Mouse (Mus musculus) spleen, postnatal 4 days (tissue): ENCODE measurements around the gene Pbxip1.

Source experiments
- DNase-seq, 2 experiments: peaks; one replicate each; pipeline ENCODE4 v3.0.0; 2022; ENCODE audit warnings: low spot score in 2 of 2

Gene Pbxip1

DNA sequence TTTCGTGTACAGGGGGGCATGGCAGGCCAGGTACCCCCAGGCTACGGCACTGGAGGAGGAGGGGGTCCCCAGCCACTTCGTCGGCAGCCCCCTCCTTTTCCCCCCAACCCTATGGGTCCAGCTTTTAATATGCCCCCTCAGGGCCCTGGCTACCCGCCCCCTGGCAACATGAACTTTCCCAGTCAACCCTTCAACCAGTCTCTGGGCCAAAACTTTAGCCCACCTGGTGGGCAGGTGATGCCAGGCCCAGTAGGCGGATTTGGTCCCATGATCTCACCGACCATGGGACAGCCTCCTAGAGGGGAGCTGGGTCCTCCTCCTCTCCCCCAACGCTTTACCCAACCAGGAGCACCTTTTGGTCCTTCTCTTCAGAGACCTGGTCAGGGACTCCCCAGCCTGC, 3.9 kb upstream of the Pbxip1 start:
- no peak for DNase-seq

DNA sequence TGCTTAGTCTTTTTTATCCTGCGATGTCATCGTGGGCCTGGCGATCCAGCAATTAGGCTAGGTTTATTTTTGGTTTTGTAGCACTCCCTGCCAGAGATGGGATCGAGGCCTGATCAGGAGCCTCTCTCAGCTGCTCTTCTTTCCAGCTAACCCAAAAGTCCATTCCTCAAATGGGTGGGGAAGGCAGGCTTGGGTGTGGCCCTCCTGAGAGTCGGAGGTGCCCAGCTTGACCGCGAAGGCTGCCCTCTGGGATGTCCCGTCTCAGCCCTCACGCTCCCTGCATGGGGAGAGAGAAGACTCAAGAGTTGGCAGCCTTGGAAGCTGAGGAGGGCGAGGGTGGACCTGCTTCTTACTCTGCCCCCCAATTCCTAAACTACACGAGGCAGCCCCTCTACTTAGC, 2.0 kb upstream of the Pbxip1 start:
- DNase-seq, result no peak

DNA sequence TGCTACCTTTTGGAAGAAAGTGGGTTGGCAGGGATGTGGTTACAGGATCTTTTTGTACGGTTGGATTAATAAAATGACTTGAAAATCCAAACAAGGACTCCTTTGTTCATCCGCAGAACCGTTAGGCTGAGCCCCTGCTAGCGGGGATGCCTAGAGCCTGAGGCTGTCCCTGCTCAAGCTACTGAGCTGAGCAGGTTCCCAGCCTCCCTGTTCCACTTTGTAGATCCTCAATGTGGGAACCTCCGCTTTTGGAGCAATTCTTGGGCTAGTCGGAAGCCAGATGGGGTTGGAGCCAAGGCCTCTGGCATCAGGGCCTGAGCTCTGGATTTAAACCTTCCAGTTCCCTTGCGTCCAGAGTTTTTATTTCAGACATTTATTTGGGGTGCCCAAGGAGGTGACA, 1.5 kb upstream of the Pbxip1 start:
- no peak for DNase-seq

DNA sequence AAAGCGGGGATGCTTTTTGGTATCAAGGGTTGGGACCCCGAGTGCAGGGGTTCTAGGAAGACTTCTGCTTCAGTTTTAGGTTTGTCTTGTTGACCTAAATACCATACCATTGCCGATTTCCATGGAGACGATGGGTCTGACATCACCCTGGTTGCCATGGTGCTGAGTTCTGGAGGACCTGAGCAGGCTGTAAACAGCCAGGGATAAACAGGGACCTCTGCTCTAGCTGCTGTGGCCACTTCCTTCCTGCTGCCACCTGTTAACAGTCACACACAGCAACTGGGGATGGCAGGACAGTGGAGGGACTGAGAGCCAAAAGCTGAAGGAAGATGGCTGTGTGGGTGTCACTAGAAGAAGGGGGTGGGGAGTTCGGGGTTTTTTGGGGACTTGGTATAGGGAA, 763 bp downstream of the Pbxip1 start:
- DNase-seq, result no peak

DNA sequence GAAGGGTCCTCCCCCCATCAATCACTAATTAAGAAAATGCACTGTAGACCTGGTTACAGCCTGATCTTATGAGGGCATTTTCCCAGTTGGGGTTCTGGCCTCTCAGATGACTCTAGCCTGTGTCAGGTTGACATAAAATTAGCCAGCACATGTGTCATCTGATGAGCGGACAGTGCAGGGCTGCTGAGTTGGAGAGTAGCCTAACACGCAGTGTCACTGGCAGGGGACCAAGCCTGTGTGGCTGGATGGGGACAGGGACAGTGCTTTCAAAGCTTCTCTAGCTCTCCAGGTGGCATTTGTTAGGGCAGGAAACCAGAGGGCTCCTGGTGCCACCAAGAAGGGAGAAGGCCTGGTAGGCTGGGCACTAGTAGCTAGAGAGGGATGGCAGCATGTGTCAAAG, 4.2 kb downstream of the Pbxip1 start:
- DNase-seq, result no peak

DNA sequence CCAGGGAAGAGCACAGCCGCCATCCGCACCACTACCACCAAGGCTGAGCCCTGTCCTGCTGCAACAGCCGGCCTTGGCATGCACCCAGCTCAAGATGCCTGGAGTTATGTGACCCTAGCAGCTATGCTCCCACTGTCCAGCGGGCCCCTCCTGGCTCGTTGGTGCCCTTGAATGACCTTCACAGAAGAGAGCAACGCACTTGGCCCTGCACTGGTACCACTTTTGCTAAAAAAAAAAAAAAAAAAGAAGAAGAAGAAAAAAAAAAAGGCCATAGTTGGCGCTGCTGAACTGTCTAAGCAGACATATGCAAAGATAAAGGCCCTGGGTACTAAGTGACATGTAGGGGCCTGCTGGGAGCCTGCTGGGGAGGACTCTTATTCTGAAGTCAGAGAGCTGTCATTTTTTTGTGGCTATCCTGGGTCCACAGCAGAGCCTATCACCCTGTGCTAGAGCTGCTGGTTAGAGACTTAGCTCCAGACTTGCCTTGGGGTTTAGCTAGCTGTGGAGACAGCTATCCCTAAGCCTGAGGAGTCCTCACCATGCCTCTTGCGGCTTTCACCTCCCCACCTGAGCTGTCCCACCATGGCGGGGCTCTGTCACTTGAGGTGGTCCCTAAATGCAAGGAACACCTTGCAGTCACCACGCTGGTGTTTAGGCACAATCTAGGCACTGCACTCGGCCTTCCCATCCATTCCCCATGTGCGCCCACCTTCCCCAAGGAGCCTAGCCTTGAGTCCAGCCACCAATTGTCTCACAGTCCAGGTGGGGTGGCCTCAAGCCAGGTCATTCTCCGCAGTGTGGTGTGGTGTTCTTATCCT, 12.4 kb downstream of the Pbxip1 start:
- DNase-seq, result peak in 1 of 2 experiments; percentile 34

DNA sequence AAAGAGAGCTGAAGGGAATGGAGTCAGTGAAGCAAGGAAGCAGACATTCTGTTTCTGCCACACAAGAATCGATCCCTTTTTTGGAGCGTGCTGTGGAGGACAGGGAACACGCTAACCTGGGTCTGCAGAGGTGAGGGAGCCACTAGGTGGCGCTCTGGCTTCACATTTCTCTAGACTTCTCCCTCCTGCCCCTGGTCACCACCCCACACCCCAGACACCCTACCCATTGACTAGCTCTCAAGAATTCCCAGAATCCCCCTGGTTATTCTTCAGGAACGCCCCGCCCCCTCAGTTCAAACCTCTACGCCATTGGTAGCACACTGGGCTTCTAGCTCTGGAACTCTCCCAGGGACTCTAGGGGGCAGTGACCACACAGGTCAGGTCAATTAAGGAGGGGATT, 13.0 kb downstream of the Pbxip1 start:
- DNase-seq, result peak; percentile 78 to 91

DNA sequence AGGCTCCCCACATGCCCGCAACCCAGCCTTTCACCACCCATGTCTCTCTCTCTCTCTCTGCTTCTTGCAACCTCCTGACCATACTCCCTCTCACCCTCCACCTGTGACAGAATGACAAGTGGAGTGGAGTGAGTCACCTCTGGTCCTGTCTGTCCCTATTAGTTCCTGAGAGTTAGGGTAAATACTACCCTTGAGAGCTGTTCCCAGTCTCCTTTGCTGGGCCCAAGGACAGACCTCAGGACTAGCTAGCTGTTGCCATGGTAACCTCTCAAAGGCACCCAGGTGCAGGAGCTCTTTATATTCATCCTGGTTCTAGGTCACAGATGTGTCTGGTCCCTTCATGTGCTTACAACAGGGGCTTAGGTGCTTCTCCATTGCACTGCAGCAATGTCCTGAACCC, 15.4 kb downstream of the Pbxip1 start:
- DNase-seq, result no peak

DNA sequence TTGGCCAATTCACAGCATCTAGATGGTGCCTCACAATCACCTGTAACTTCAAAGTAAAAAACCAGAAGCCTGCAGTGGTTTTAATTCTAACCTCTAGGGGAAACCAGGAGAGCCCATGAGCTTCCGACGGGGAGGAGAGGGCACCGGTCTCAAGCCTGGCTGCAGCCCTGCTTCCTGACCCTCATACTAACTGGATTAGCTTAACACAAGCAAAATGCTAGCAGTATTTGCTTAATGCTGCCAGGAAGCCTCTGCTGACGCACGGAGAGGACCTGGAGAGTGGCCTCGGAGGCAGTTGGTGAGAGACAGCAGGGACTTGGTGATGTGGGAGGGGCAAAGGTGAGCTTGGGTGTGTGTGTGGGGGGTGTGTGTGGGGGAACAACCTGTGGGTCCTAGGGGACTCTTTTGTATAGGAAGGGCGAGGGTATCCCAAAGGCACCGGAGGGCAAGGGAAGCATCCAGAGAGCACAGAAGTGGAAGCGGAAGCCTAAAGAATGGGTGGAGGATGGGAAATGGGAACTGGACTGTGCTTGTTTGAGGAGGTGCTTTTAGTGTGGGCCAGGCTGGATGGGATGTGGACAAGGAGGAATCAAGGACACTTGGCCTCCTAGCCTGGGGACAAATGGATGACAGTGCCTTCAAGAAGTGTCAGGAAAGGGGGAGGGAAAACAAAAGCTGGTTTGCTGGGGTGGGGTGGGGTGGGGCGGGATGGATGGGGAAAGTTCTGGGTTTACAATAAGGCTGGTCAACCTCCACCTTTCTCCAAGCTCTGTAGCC, 18.1 kb downstream of the Pbxip1 start, which contains the start of gene Pmvk:
Gene Pmvk, plus strand, starts transcription at position 141 of the 777 bp plus-strand sequence.
- no peak for DNase-seq

DNA sequence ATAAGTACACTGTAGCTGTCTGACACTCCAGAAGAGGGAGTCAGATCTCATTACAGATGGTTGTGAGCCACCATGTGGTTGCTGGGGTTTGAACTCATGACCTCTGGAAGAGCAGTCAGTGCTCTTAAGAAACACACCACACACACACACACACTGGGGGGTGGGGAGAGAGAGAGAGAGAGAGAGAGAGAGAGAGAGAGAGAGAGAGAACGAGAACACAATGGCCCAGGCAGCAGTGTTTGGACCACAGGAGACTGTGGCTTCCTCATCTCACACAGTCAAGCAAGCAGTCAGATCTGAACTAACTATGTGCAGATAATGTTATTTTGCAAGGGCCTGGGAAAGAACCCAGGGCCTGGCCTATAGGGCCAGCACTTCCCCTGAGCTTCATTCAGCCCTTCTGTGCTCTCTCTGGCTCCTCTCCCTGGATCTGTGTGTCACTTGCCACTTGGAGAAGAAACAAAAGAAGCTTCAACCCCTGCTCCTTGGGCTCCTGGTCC, 19.3 kb downstream of the Pbxip1 start:
- DNase-seq, result no peak

DNA sequence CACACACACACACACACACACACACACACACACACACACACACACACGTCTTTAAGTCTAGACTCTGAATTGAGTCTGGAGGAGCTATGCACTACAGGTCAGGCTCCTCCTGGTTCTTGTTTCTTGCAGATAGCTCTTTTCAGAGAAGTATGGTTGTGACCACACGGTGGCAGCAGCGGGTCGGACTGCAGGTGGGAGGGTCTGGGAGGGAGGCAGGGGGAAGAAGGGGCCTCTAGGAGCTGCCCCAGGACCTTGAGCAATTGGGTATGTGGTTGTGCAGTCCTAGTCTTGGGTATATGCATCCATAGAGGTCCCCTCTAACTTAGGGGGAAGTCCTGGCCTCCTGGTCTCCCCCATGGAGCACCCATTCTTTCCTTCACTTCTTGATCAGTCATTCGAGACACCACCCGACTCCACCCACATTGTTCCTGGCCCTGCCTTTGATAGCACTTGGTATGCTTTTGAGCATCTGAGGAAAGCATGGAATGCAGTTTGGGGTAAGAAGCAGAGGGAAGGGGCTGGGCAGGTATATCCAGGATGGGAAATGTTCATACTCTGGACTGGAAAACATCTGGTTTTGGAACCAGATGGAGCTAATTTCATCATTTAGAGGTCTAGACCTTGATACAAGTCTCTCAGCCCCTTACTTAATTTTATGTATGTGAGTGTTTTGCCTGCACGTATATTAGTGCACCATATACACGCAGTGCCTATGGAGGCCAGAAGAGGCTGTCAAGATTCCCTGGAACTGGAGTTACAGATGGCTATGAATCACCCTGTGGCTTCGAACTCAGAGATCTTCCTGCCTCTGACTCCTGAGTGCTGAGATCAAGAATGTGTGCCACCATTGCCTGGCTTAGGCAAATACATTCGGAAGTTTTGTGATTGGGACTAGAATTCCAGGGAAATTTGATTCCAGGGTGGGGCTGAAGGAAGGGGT, 20.5 kb downstream of the Pbxip1 start:
- peak; percentile 82 to 94 for DNase-seq

DNA sequence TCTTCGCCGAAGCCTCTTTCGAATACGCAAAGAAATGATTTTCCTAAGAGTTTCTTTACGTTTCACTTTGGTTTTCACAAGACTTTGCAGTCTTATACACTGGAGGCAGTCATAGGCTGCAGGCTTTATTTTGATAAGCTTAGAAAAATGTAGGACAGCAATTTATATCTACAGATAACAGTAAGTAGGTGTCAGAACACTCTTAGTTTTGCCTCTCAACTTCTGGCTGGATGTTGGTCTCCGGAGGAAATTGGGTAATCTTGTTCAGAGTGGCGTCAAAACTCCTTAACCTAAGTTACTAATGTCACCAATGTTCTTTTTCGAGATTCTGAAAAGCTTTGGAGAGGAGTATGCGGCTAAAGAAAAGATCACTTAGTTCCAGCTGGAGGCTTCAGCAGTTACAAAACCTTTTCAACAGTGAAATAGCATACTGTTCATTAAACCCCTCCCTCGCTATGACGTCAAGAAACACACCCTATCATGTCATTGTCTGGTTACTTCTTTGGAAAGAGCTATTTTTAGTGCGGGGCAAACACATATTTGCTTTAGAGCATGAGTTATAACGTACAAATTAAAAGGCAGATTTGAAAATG, 22.0 kb downstream of the Pbxip1 start:
- DNase-seq, result peak; percentile 40 to 52

DNA sequence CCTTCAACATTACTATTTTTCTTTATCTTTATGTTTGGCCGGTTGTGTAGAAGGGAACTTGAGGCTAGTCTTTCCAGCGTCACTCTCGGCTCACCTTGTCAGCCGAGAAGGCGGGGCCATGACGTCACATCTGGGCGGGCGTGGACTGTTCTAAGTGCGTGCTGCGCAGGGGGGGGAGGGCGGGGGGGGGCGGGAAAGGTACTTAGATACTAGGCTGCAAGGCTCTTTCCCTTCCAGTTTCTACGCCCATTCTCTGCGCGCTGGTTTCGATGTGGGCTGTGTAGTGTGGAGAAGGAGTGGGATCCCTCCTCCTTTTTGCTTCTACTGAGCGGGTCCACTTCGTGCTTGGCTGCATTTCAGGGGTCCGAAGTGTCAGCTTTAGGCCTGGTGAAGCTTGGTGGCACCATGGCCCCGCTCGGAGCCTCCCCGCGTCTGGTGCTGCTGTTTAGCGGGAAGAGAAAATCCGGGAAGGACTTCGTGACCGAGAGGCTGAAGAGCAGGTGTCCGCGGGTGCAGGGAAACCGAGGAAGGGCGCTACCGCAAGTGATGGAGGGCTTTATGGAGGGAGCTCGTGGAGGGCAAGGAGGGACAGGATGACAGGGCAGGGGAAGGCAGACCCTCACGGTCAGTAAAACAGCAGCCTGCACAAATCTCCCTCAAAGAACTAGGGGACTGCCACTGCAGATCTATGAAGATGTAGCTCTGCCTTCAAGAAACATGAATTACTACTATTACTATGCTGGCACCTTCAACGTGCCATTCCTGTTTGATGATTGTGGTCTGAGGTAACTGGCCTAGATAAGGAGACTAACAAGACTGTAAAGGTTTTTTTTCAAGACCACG, 22.7 kb downstream of the Pbxip1 start:
- peak; percentile 95 to 98 for DNase-seq

DNA sequence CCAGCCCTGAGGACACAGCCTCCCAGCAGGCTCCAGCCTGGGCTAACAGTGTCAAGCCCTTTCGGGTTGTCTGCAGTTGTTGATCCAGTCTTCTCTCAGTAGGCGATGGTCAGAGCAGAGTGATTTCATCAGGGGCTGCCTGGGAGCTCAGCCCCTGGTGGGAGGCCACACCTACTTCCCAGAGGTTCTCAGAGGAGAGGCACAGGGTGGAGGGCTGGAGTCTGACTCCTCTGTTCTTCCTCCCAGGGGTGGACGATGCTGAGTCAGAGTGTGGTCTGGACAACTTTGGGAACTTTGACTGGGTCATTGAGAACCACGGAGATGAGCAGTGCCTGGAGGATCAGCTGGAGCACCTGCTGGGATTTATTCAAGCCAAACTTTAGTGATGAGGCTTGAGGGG, 31.8 kb downstream of the Pbxip1 start:
- DNase-seq, result no peak

DNA sequence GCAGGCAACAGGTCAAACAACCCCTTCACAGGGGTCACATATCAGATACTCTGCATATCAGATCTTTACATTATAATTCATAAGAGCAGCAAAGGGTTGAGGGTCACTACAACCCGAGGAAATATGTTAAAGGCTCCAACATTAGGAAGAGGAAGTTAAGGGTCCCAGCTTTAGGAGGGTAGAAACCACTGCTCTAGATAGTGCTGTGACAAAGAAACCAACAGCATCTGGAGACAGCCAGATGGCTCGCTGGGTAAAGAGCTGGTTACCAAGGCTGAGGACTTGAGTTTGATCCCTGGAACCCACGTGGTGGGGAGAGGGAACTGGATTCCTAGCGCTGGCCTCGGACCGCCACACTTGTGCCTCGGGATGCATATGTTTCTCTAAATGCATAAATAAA, 35.8 kb downstream of the Pbxip1 start:
- DNase-seq, result no peak

DNA sequence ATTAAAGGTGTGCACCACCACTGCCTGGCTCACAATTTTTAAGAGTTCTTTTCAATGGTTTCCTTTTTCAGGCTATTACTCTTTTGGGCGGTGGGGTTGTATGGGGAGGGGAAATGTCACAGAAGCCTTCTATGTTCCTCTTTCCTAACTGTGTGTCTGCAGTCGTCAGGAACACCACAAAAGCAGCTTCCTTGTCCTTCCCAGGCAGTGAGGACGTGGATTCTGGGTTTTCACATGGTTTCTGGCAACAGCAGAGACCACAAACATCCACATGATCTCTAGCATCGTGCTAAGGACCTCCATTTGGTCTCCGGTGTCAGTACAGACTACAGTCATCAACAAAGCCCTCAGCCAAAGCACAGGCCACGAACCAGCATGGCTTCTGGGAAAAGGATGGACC, 37.3 kb downstream of the Pbxip1 start:
- DNase-seq, result no peak

DNA sequence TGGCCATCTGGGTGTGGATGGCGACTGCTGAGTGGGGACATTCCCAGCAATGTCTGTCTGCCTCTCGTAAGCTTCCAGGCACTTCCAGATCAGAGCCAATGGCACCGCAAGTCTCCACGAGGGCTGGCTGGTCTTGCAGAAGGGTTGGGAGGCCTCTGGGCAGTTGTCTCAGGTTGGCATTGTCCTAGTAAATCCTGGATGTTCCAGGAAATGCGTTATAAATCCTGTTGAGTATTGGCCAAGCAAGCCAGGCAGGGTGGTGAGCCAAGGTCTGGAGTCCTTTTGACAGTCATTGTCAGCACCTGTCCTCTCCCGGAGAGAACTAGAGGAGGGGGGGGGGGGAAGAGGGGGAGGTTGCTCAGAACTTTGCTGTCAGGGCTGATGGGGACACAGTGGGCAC, 42.5 kb downstream of the Pbxip1 start:
- no peak for DNase-seq

DNA sequence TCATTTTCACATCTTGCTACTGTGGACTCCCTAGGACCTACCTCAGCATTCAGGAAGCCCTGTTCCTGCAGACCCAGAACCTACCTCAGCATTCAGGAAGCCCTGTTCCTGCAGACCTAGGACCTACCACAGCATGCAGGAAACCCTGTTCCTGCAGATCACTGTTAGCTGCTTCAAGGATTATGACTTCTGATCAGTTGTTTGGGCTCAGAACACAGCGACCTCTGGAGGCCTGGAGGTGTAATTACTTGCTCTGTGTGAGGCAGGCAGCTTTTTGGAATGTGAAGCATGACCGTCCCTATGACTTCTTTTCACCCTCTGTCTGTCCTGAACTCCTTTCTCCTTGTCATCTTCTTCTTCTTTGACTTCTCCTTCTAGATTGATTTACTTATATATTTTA, 45.0 kb downstream of the Pbxip1 start:
- DNase-seq, result peak; percentile 42 to 76

DNA sequence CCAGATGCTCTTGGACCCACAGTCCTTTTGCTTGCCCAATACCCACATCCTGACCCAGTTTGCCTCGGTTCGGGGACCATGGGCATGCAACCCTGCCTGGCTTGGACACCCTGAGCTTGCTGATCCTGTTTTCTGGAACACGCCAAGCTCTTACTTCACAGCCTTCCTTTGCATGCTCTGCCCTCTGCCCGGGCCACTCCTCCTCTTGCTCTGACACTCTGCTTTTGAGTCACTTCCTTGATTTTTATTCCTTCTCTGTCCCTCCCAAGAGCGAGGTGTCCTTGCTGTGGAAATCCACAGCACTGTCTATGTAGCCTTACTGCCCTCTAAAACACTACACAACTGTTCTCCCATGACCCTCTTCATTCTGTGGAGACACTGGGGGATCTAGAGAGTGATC, 45.7 kb downstream of the Pbxip1 start:
- DNase-seq, result no peak

DNA sequence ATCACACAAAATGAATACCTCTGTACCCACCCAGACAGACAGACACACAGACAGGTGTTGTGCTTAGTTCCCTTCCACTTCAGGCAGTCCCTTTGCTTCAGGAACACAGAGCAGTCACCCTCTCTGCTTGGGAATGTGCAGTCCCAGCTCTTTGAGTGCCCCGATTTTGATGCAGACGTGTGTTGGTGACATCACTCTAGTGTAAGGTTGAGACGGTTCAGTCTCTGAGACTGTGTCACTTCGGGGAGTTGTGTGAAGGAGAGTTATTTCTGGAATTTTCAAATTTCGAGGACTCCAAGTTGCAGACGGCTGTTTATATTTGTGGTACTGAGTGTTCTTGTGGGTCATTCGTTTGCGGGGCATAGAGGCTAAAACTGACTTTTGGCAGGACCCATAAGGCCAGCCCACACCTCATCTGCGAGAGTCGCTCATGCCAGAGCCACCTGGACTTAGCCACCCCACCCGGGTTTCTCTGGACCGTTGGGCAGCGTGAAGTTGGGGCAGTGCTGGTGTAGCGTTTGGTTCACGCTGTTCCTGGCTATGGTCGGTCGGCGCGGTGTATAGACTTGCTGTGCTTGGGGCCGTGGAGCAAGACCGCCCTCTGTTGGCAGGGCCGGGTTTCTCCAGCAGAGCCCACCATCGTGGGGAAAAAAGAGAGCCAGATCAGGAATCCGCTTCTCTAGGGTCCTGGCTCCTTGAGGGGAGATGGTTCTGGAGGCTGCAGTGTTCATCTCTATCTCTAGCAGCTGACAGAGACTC, 48.4 kb downstream of the Pbxip1 start:
- peak; percentile 74 to 90 for DNase-seq
